ENCODE assay signal across 8 mouse cellular contexts in genomic region chr12:71309581-71310067, GRCm38 (mm10). TPM values are rescaled to one million over a fixed set of nuclear protein-coding genes. Genes with fewer than 3 reads are reported as not detected.
DNase-seq lines count a peak whose midpoint lies in the region; ATAC-seq and TF ChIP-seq lines count a peak whose summit lies in the region.

Gene Dact1 (plus strand): TSS chr12:71309884.

- ATAC-seq in embryonic facial prominence, embryonic 11.5 days (replicated peaks; ENCODE audit: insufficient number of reproducible peaks, low FRiP score, low TSS enrichment, low read depth) = peak; percentile 84
- peak; percentile 87 for ATAC-seq in midbrain, postnatal 0 days (ENCODE audit: low FRiP score)

- no peaks in the 10 kb centered on the region; the same call in none of the 2 replicates for H3K4me1 ChIP-seq in embryonic facial prominence, embryonic 11.5 days (ENCODE audit: control insufficient read depth, insufficient read depth, low read length)
- H3K4me1 ChIP-seq in midbrain, postnatal 0 days (ENCODE audit: insufficient read depth, low read length) = no peaks in the 10 kb centered on the region
- peaks cover 7% of the 10 kb centered on the region for H3K4me1 ChIP-seq in testis, adult 2 months (ENCODE audit: control insufficient read depth, insufficient read depth, low read length)

- no peaks in the 10 kb centered on the region for H3K9me3 ChIP-seq in embryonic facial prominence, embryonic 11.5 days (replicated peaks; ENCODE audit: control insufficient read depth, low read length)
- no peaks in the 10 kb centered on the region for H3K9me3 ChIP-seq in midbrain, postnatal 0 days (ENCODE audit: low read length)

- H3K4me3 ChIP-seq in embryonic facial prominence, embryonic 11.5 days (ENCODE audit: low read depth, low read length) = peak within 1 kb of the TSS; percentile 88
- peak within 1 kb of the TSS; percentile 92 for H3K4me3 ChIP-seq in midbrain, postnatal 0 days (ENCODE audit: low read depth, low read length)
- H3K4me3 ChIP-seq in testis, adult 2 months (ENCODE audit: control insufficient read depth, low read depth, low read length) = peak within 1 kb of the TSS; percentile 48

- TF ChIP-seq POLR2A in testis, adult 2 months (IDR thresholded peaks at IDR 0.05; ENCODE audit: control insufficient read depth, low read depth, low read length) = no peak

- H3K4me2 ChIP-seq in embryonic facial prominence, embryonic 11.5 days (ENCODE audit: low read depth, low read length) = peak within 1 kb of the TSS; percentile 81
- peak within 1 kb of the TSS; percentile 73 for H3K4me2 ChIP-seq in midbrain, postnatal 0 days (ENCODE audit: low read depth, low read length, poor library complexity, severe bottlenecking)

- no peaks in the 10 kb centered on the region for H3K27me3 ChIP-seq in embryonic facial prominence, embryonic 11.5 days (ENCODE audit: control insufficient read depth, insufficient read depth, low read length)
- no peaks in the 10 kb centered on the region for H3K27me3 ChIP-seq in midbrain, postnatal 0 days (ENCODE audit: insufficient read depth, low read length)
- H3K27me3 ChIP-seq in testis, adult 2 months (ENCODE audit: control insufficient read depth, insufficient read depth, low read length) = 0 out of 2 replicates have a peak, but pooled peaks cover 3% of the 10 kb centered on the region

- peak within 1 kb of the TSS; percentile 94 for H3K27ac ChIP-seq in embryonic facial prominence, embryonic 11.5 days (replicated peaks; ENCODE audit: low read depth, low read length)
- peak within 1 kb of the TSS; percentile 76 for H3K27ac ChIP-seq in midbrain, postnatal 0 days (ENCODE audit: low read depth, low read length)
- no peak within 1 kb of the TSS for H3K27ac ChIP-seq in testis, adult 2 months (ENCODE audit: control insufficient read depth, insufficient read depth, low read depth, low read length)

- no peaks in the 10 kb centered on the region; the same call in 1 of the 2 replicates for H3K36me3 ChIP-seq in embryonic facial prominence, embryonic 11.5 days (replicated peaks; ENCODE audit: control insufficient read depth, insufficient read depth, low read depth, low read length)
- H3K36me3 ChIP-seq in midbrain, postnatal 0 days (ENCODE audit: insufficient read depth, low read length) = peaks cover 2% of the 10 kb centered on the region; the same call in 1 of the 2 replicates
- H3K36me3 ChIP-seq in testis, adult 2 months (ENCODE audit: control insufficient read depth, insufficient read depth, low read length) = no peaks in the 10 kb centered on the region

- peak within 1 kb of the TSS; percentile 93 for H3K9ac ChIP-seq in embryonic facial prominence, embryonic 11.5 days (replicated peaks; ENCODE audit: low read length)
- H3K9ac ChIP-seq in midbrain, postnatal 0 days (replicated peaks; ENCODE audit: low read length, poor library complexity, severe bottlenecking) = peak within 1 kb of the TSS; percentile 90

- peak; percentile 56 to 68 for DNase-seq in left cerebral cortex, adult 18-20 months (ENCODE audit: low spot score in 2 of 2)
- no peak for DNase-seq in left cerebral cortex, adult 11 months (ENCODE audit: low spot score)
- peak; percentile 91 for DNase-seq in embryonic facial prominence, embryonic 11.5 days (ENCODE audit: low spot score)
- peak; percentile 48 for DNase-seq in heart, adult 8-10 months (ENCODE audit: low spot score)
- DNase-seq in kidney, adult 8-10 months = peak; percentile 30 to 47
- peak; percentile 77 for DNase-seq in liver
- DNase-seq in midbrain, postnatal 0 days (ENCODE audit: low spot score) = peak; percentile 70

- no peak for TF ChIP-seq CTCF in midbrain, postnatal 0 days (IDR thresholded peaks at IDR 0.05)
- no peak for TF ChIP-seq CTCF in testis, adult 2 months (IDR thresholded peaks at IDR 0.05; ENCODE audit: control insufficient read depth, insufficient read depth, insufficient replicate concordance, low read depth, low read length)

- WGBS in embryonic facial prominence, embryonic 11.5 days = under 1% methylated on average over 48 of the region's 76 CpGs
- under 1% methylated on average over 54 of the region's 76 CpGs for whole genome bisulfite sequencing in midbrain, postnatal 0 days

RNA-seq across cellular contexts. Expression of gene Dact1, which starts in this region (rescaled TPM):
- 10 to 100 TPM in 1 of 2 experiments, 1 to 10 TPM in 1; 9.4 to 10.6 TPM for total RNA-seq in left cerebral cortex, adult 18-20 months (2021)
- polyA plus RNA-seq in embryonic facial prominence, embryonic 11.5 days (2014; fragmentation: Nextera tagmentation; extraction: Ambion mirVana) = 26.6 and 28.6 TPM in 2 replicates
- total RNA-seq in heart, adult 8-10 months (2022) = 1 to 10 TPM; 2.5 to 4.5 (median 3.6) TPM
- total RNA-seq in midbrain, postnatal 0 days (2014; rRNA removed) = 63.8 and 64.9 TPM in 2 replicates
- polyA plus RNA-seq in midbrain, postnatal 0 days (2015; fragmentation: Nextera tagmentation; extraction: Ambion mirVana) = 14.2 and 16.4 TPM in 2 replicates
- polyA plus RNA-seq in testis, adult 2 months (2012; rRNA removed) = 4.3 and 4.9 TPM in 2 replicates
